Mouse (Mus musculus): ENCODE results near the gene Abi2.
"Not testable (repeated sequence)": the region's sequence is repeated elsewhere in the genome, so short reads cannot be mapped to it uniquely, and the experiment has no call there.

Abi2 gene

GRCm38 (mm10) chr1:60409168-60409828 lies at the start of gene Abi2:
Abi2 (plus strand) TSS chr1:60409619.
- peak; percentile 62 for DNase-seq (ENCODE audit: low spot score)

GRCm38 (mm10) chr1:60361626-60362025 lies 47.8 kb upstream of the Abi2 start:
- no peak for DNase-seq (ENCODE audit: low spot score)

- no peak for DNase-seq (ENCODE audit: low spot score)
These were observed 32.9 kb upstream of the Abi2 start for GRCm38 (mm10) chr1:60376556-60376955.

GRCm38 (mm10) chr1:60381910-60382309 lies 27.5 kb upstream of the Abi2 start:
- no peak for DNase-seq (ENCODE audit: low spot score)

GRCm38 (mm10) chr1:60404848-60405247 lies 4.6 kb upstream of the Abi2 start:
- DNase-seq (ENCODE audit: low spot score) = no peak

GRCm38 (mm10) chr1:60408501-60409167 lies 785 bp upstream of the Abi2 start:
- DNase-seq (ENCODE audit: low spot score) = no peak

GRCm38 (mm10) chr1:60409928-60410817 lies 754 bp downstream of the Abi2 start:
- peak; percentile 28 for DNase-seq (ENCODE audit: low spot score)

GRCm38 (mm10) chr1:60416724-60417123 lies 7.3 kb downstream of the Abi2 start:
- peak; percentile 66 for DNase-seq (ENCODE audit: low spot score)

- DNase-seq (ENCODE audit: low spot score) = no peak
These were observed 14.5 kb downstream of the Abi2 start for GRCm38 (mm10) chr1:60423882-60424281.

- DNase-seq (ENCODE audit: low spot score) = no peak
These were observed 18.9 kb downstream of the Abi2 start for GRCm38 (mm10) chr1:60428341-60428740.

GRCm38 (mm10) chr1:60428932-60429331 lies 19.5 kb downstream of the Abi2 start:
- peak; percentile 53 for DNase-seq (ENCODE audit: low spot score)

- DNase-seq (ENCODE audit: low spot score) = no peak
These were observed 22.1 kb downstream of the Abi2 start for GRCm38 (mm10) chr1:60431531-60431930.

GRCm38 (mm10) chr1:60432497-60432896 lies 23.1 kb downstream of the Abi2 start:
- no peak for DNase-seq (ENCODE audit: low spot score)

- not testable (repeated sequence) for DNase-seq (ENCODE audit: low spot score)
These were observed 32.0 kb downstream of the Abi2 start for GRCm38 (mm10) chr1:60441438-60441837.

GRCm38 (mm10) chr1:60447067-60447466 lies 37.6 kb downstream of the Abi2 start:
- DNase-seq (ENCODE audit: low spot score) = peak; percentile 66

- DNase-seq (ENCODE audit: low spot score) = no peak
These were observed 40.5 kb downstream of the Abi2 start for GRCm38 (mm10) chr1:60449896-60450295.

- DNase-seq (ENCODE audit: low spot score) = peak; percentile 40
These were observed 51.2 kb downstream of the Abi2 start for GRCm38 (mm10) chr1:60460623-60461022.

GRCm38 (mm10) chr1:60469491-60469890 lies 60.1 kb downstream of the Abi2 start:
- no peak for DNase-seq (ENCODE audit: low spot score)

- peak; percentile 6 for DNase-seq (ENCODE audit: low spot score)
These were observed 61.1 kb downstream of the Abi2 start for GRCm38 (mm10) chr1:60470541-60470940.

- DNase-seq (ENCODE audit: low spot score) = no peak
These were observed 72.1 kb downstream of the Abi2 start for GRCm38 (mm10) chr1:60481561-60481960.

GRCm38 (mm10) chr1:60482881-60483280 lies 73.5 kb downstream of the Abi2 start:
- DNase-seq (ENCODE audit: low spot score) = peak; percentile 45

- no peak for DNase-seq (ENCODE audit: low spot score)
These were observed 76.2 kb downstream of the Abi2 start for GRCm38 (mm10) chr1:60485649-60486048.

- DNase-seq (ENCODE audit: low spot score) = no peak
These were observed 79.2 kb downstream of the Abi2 start for GRCm38 (mm10) chr1:60488635-60489034.

Measured in T-cell, adult 2 months (primary cell).